Mouse (Mus musculus) layer of hippocampus, adult 2 months (tissue): ENCODE data around the gene Olfr1016. TPM values are rescaled to one million over a fixed set of nuclear protein-coding genes. Genes with fewer than 3 reads are reported as not detected.

Source experiments
- DNase-seq, 2 experiments: peaks; one replicate each; pipeline ENCODE4 v3.0.0; 2022; ENCODE audit warnings: low spot score in 2 of 2
- H3K27ac ChIP-seq: fragments of 200-600 bp; 2 replicates; pipeline ENCODE4 v1.8.1; 2022
- H3K4me3 ChIP-seq: fragments of 200-600 bp; 2 replicates; pipeline ENCODE4 v1.8.1; 2022; ENCODE audit warnings: mild to moderate bottlenecking
- CTCF ChIP-seq: fragments of 200-600 bp; conservative IDR thresholded peaks from 2 replicates; pipeline ENCODE4 v1.8.1; 2022; ENCODE audit warnings: antibody characterized with exemption, mild to moderate bottlenecking, moderate library complexity
- long read RNA-seq, 2 experiments: library from polyadenylated mRNA; stranded (forward); transcript quantifications; one replicate each; pipeline ENCODE4 v2.0.0; 2021; ENCODE audit warnings: borderline mapping rate in 2 of 2
- total RNA-seq, 2 experiments: library from RNA; stranded (reverse); gene quantifications; 2 replicates each; pipeline ENCODE4 v1.2.3; 2021

Gene Olfr1016
- not detected for total RNA-seq
- long read RNA-seq, experiment 1 = 0 reads
- long read RNA-seq, experiment 2 = 0 reads

DNA sequence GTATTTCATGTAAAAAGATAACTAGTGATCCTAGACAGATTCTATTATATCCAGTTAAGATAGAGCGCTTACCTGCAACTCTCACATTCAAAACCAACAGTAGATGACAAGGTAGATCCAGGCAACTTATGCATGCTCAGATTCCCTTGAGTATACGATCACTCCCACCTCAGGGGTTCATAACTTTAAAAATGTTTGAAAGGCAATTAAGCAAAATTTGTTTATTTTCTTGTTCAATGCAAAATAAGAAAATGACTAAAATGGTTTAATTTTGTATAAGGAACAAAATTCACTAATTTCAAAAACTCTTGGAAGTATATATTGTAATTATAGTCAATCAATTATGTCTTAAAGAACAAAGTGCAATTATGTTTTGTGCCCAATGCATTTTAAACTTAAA lies at the start of gene Olfr1016:
Gene Olfr1016 (minus strand): TSS at position 101 of the 400 bp plus-strand sequence.
- H3K27ac ChIP-seq = no peak within 1 kb of the TSS
- DNase-seq = no peak
- no peak within 1 kb of the TSS for H3K4me3 ChIP-seq
- no peak for TF ChIP-seq CTCF

DNA sequence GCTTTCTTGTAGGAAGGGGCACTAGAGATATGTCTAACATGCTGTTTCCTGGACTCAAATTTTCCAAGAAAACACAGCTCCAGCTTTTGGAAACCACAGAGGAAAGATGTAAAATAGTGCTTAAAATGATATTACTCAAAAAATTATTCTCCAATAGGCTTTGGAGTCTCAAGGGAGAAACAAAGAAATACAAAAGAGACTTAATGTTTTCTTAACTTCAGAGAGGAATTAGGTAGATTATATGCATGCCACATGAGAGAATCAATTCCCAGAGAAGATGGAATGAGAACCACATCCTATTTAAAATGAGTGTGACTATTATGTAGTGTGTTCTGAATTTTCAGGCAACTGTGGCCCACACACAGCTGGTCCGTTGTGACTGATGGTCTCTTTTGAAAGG lies 44.4 kb upstream of the Olfr1016 start, which contains the start of gene Olfr1020:
Gene Olfr1020 (plus strand): TSS at position 301 of the 400 bp plus-strand sequence.
- Histone ChIP-seq H3K27ac (no peak within 1 kb of the TSS), H3K4me3 (no peak within 1 kb of the TSS)
- TF ChIP-seq CTCF = no peak
- no peak for DNase-seq

DNA sequence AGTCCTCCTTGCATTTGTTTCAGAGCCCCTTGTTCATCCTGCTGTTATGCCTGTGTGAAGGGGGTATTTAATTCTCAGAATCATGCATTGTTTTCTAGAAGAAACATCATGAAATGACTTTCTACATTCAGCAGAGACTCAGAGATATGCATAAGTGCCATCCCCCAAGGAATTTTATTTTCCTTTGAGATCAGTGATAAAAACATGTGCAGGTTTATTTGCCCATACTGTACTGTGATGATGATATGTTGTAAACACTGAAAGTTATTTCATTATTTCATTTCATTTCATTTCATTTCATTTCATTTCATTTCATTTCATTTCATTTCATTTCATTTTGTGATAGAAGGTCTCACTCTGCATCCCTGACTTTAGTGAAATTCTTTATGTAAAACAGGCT lies 43.0 kb upstream of the Olfr1016 start, which contains the start of gene Olfr1019:
Gene Olfr1019 (minus strand): TSS at position 101 of the 400 bp plus-strand sequence.
- no peak within 1 kb of the TSS for H3K4me3 ChIP-seq

DNA sequence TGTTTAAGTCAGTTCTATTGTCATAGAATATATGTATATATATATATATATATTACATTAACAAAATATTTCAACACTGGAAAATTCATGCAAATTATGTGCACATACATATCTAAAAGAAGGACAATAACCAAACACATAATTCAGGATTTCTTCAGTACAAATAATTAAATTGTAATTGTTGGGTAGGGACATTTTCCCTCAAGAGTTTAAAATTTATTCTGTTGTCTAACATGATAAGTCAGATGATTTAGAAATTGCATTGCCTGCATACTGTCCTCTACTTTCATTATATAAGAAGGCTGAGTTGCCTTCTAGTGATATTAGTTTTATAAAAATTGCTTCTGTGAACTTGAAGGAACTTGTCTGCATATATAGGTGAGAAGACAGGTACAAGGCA lies 15.8 kb upstream of the Olfr1016 start, which contains the start of gene Olfr1018:
Gene Olfr1018 (plus strand): TSS at position 301 of the 400 bp plus-strand sequence.
- no peak within 1 kb of the TSS for H3K4me3 ChIP-seq
- DNase-seq = no peak
- no peak for TF ChIP-seq CTCF
- H3K27ac ChIP-seq = no peak within 1 kb of the TSS

More for the DNA sequence above, 43.0 kb upstream of the Olfr1016 start, which contains the start of gene Olfr1019:
- no peak for DNase-seq
- H3K27ac ChIP-seq = no peak within 1 kb of the TSS
- no peak for TF ChIP-seq CTCF

DNA sequence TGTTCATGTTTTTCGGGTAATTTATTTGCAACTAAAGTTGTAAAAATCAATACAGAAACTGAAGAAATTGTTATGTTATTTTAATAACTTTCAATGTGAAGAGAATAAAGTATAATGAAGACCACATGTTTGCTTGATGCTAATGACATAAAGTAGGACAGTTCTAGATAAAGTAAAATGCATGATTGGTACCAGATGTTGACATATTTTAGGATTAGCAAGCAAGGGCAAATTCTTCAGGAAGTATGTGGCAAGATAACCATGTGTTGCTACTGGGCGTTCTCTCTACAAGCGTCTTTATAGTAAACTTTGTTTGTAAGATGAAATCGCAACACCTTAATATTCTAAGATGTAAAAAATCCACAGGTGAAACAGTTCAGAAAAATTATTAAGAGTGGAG lies 2.2 kb upstream of the Olfr1016 start:
- H3K27ac ChIP-seq = no peak overlapping the region
- DNase-seq = no peak
- TF ChIP-seq CTCF = no peak
- no peak overlapping the region for H3K4me3 ChIP-seq

DNA sequence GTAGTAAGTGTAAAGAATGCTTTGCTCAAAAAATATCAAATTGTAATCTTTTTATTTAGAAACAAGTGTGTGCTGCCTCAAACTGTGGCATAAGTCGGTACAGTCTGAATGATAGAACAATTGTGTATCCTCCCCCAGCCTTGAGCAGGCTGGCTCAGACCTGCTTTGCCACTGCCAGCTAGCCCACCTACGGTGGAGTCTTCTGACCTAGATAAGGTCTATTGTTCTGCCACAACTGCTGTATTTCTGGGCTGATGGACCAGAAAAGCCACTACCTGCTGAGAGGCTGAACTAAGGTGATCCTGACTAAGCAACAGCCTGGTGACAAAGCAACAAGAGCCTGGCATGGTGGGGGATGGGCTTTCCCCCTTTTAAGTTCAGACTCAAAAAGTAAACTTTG lies 10.0 kb downstream of the Olfr1016 start:
- Histone ChIP-seq H3K27ac (no peak overlapping the region), H3K4me3 (no peak overlapping the region)
- no peak for TF ChIP-seq CTCF
- no peak for DNase-seq

DNA sequence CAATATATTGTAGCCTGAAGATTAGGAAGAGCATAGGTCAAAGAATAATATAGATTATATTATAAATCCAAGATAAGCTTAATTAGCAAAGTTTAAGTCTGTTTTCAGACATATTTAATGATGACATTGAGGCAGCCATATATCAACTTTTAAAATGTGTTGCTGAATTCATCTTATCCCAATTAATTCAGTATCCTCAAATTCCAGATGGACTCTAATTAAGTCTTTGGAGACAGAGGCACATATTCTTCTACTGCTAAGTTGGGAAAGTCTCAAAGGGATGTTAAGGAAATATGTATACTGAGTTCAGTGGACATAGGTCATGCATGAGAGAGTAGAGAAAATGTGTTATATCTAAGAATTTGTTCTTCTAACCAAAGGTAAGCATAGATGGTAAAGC lies 20.6 kb downstream of the Olfr1016 start, which contains the start of gene Olfr1015:
Gene Olfr1015 (plus strand): TSS at position 301 of the 400 bp plus-strand sequence.
- TF ChIP-seq CTCF = no peak

DNA sequence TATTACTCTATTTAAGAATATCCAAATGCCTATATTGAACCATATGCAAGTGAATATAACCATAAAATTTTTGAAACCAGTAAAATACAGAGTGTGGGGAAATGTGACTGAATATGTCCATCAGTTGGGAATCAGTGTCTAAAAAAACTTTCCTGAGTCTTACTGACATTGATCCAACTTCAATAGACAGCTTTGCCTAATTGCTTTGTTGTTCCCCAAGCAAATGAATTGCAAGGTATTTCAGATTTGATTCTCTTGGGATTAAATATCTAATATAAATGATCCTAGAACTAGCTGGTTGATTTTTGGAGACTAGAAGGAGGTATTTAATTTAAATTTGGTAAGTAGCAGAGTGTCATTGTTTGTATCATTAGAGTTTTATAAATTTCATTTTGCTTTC lies 29.9 kb downstream of the Olfr1016 start, which contains the start of gene Olfr1014:
Gene Olfr1014 (plus strand): TSS at position 301 of the 400 bp plus-strand sequence.
- Histone ChIP-seq H3K27ac (no peak within 1 kb of the TSS), H3K4me3 (no peak within 1 kb of the TSS)
- no peak for TF ChIP-seq CTCF
- DNase-seq = no peak

More for the DNA sequence above, 20.6 kb downstream of the Olfr1016 start, which contains the start of gene Olfr1015:
- Histone ChIP-seq H3K4me3 (no peak within 1 kb of the TSS), H3K27ac (no peak within 1 kb of the TSS)
- DNase-seq = no peak

DNA sequence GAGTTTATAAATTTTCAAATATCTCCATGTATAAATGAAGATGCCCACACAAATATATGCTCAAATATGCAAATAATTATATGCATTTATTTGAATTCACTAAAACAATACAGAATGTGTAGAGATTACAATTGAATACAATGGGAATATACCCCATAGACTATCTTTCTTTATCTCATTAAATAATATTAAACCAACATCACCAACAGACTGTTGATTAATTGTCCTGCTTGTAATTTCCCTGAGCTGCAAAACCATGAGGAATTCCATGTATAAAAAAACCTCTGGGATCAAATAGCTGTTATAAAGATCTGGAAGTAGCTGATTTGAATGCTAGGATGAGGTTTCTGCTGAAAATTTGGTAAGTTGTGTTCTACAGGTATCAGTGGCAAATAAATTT lies 35.5 kb downstream of the Olfr1016 start, which contains the start of gene Olfr1013:
Gene Olfr1013 (plus strand): TSS at position 301 of the 400 bp plus-strand sequence.
- no peak within 1 kb of the TSS for H3K4me3 ChIP-seq
- DNase-seq = no peak
- TF ChIP-seq CTCF = no peak
- H3K27ac ChIP-seq = no peak within 1 kb of the TSS

DNA sequence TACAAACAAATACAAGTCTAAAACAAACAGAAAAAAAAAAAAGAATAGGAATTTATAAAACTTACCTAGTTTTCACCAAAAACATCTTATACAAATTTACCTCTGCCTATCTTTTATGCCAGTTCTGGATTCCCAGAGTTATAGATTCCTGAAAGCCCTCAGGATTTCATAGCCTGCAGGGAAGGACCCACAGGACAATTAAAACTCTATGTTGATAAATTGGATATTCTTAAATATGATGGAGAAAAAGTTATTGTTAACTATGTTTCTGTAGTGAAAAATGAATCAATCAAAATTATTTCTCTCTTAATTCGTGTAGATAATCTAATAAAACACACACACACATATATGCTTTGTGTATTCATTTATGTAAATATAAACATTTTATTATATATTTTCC lies 39.7 kb downstream of the Olfr1016 start, which contains the start of gene Olfr1012:
Gene Olfr1012 (minus strand): TSS at position 101 of the 400 bp plus-strand sequence.
- no peak for DNase-seq
- TF ChIP-seq CTCF = no peak

DNA sequence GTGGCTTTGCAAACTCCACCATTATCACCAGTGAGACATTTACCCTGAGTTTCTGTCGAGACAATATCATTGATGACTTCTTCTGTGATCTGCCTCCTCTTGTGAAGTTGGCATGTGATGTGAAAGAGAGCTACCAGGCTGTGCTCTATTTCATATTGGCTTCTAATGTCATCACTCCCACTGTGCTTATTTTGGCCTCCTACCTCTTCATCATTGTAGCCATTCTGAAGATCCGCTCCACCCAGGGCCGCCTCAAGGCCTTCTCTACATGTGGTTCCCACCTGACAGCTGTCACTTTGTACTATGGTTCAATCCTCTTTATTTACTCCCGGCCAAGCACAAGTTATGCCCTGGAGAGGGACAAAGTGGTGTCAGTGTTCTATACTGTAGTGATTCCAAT lies 48.5 kb downstream of the Olfr1016 start:
- no peak for DNase-seq
- Histone ChIP-seq H3K27ac (no peak overlapping the region), H3K4me3 (no peak overlapping the region)
- no peak for TF ChIP-seq CTCF

More for the DNA sequence above, 39.7 kb downstream of the Olfr1016 start, which contains the start of gene Olfr1012:
- Histone ChIP-seq H3K4me3 (no peak within 1 kb of the TSS), H3K27ac (no peak within 1 kb of the TSS)

Other genes starting within 250 kb of the Olfr1016 start
- gene Olfr996, start 223.3 kb downstream of the Olfr1016 start, total RNA-seq = not detected
- not detected for gene Olfr998, start 213.6 kb downstream of the Olfr1016 start, total RNA-seq
- gene Olfr1000, start 190.6 kb downstream of the Olfr1016 start, total RNA-seq = not detected
- not detected for gene Olfr1002, start 151.8 kb downstream of the Olfr1016 start, total RNA-seq
- gene Olfr154, start 138.1 kb downstream of the Olfr1016 start, total RNA-seq = not detected
- gene Olfr1006, start 123.8 kb downstream of the Olfr1016 start, total RNA-seq = not detected
- not detected for gene Olfr1008, start 113.1 kb downstream of the Olfr1016 start, total RNA-seq
- not detected for gene Olfr1009, start 87.1 kb downstream of the Olfr1016 start, total RNA-seq
- not detected for gene Olfr1012, start 39.8 kb downstream of the Olfr1016 start, total RNA-seq
- gene Olfr1013, start 35.4 kb downstream of the Olfr1016 start, total RNA-seq = not detected
- gene Olfr1014, start 29.8 kb downstream of the Olfr1016 start, total RNA-seq = not detected
- not detected for gene Olfr1015, start 20.5 kb downstream of the Olfr1016 start, total RNA-seq
- gene Olfr1018, start 15.9 kb upstream of the Olfr1016 start, total RNA-seq = not detected
- not detected for gene Olfr1019, start 42.9 kb upstream of the Olfr1016 start, total RNA-seq
- gene Olfr1020, start 44.5 kb upstream of the Olfr1016 start, total RNA-seq = not detected
- gene Olfr1022, start 66.0 kb upstream of the Olfr1016 start, total RNA-seq = not detected
- not detected for gene Olfr1023, start 83.1 kb upstream of the Olfr1016 start, total RNA-seq
- gene Olfr1024, start 102.5 kb upstream of the Olfr1016 start, total RNA-seq = not detected
- gene Olfr1025-ps1, start 112.6 kb upstream of the Olfr1016 start, total RNA-seq = not detected
- not detected for gene Olfr1026, start 119.0 kb upstream of the Olfr1016 start, total RNA-seq
- under 1 TPM in 1 of 2 experiments, not detected in 1; 0.10 TPM for gene Olfr1028, start 147.9 kb upstream of the Olfr1016 start, total RNA-seq
- not detected for gene Olfr1029, start 171.4 kb upstream of the Olfr1016 start, total RNA-seq
- gene Olfr1030, start 176.7 kb upstream of the Olfr1016 start, total RNA-seq = not detected
- gene Olfr1031, start 187.8 kb upstream of the Olfr1016 start, total RNA-seq = not detected
- gene Olfr1032, start 203.0 kb upstream of the Olfr1016 start, total RNA-seq = not detected
- not detected for gene Olfr1033, start 218.1 kb upstream of the Olfr1016 start, total RNA-seq
- not detected for gene Olfr1034, start 243.3 kb upstream of the Olfr1016 start, total RNA-seq